8 mouse cellular contexts compared by ENCODE assay signal in genomic region chr16:45743591-45744144, GRCm38 (mm10). TPM values are rescaled to one million over a fixed set of nuclear protein-coding genes. Genes with fewer than 3 reads are reported as not detected.
DNase-seq lines count a peak whose midpoint lies in the region; ATAC-seq and TF ChIP-seq lines count a peak whose summit lies in the region.

No protein-coding gene starts in this region.

- TF ChIP-seq CTCF in heart, postnatal 0 days (IDR thresholded peaks at IDR 0.05; ENCODE audit: low read depth) = no peak

- DNase-seq in kidney, adult 18-20 months = no peak
- DNase-seq in embryonic facial prominence, embryonic 10.5 days (ENCODE audit: low spot score) = no peak
- DNase-seq in heart, postnatal 0 days (ENCODE audit: low spot score) = no peak
- DNase-seq in midbrain, embryonic 14.5 days = peak; percentile 41
- DNase-seq in gastrocnemius, postnatal 36 days = no peak
- no peak for DNase-seq in adipocyte (ENCODE audit: low spot score)
- no peak for DNase-seq in left cerebral cortex, postnatal 4 days

- peak overlapping the region; percentile 74; the same call in 1 of the 2 replicates for H3K4me3 ChIP-seq in kidney, embryonic 14.5 days (ENCODE audit: low read length)
- H3K4me3 ChIP-seq in embryonic facial prominence, embryonic 10.5 days = peak overlapping the region; percentile 77
- 0 out of 2 replicates have a peak overlapping the region, but pooled peaks have one; percentile 67 for H3K4me3 ChIP-seq in heart, postnatal 0 days (ENCODE audit: low read depth, low read length)
- peak overlapping the region; percentile 81 for H3K4me3 ChIP-seq in midbrain, embryonic 14.5 days (replicated peaks; ENCODE audit: low read depth, low read length)

- peak overlapping the region; percentile 40 for H3K4me2 ChIP-seq in kidney, embryonic 14.5 days (replicated peaks; ENCODE audit: low read depth, low read length)
- no peak overlapping the region for H3K4me2 ChIP-seq in heart, postnatal 0 days (ENCODE audit: low read depth, low read length)
- peak overlapping the region; percentile 72 for H3K4me2 ChIP-seq in midbrain, embryonic 14.5 days (ENCODE audit: low read length)

- H3K27me3 ChIP-seq in kidney, embryonic 14.5 days (ENCODE audit: control insufficient read depth, insufficient read depth, low read length) = no peaks in the 10 kb centered on the region
- no peaks in the 10 kb centered on the region for H3K27me3 ChIP-seq in embryonic facial prominence, embryonic 10.5 days (replicated peaks; ENCODE audit: low read depth, poor library complexity, severe bottlenecking)
- H3K27me3 ChIP-seq in heart, postnatal 0 days (ENCODE audit: control insufficient read depth, insufficient read depth, low read length) = no peaks in the 10 kb centered on the region
- no peaks in the 10 kb centered on the region for H3K27me3 ChIP-seq in midbrain, embryonic 14.5 days (ENCODE audit: control insufficient read depth, insufficient read depth, low read length)

- peaks cover 10% of the 10 kb centered on the region; the same call in 1 of the 2 replicates for H3K4me1 ChIP-seq in kidney, embryonic 14.5 days (ENCODE audit: control insufficient read depth, insufficient read depth, low read length)
- peaks cover 21% of the 10 kb centered on the region for H3K4me1 ChIP-seq in embryonic facial prominence, embryonic 10.5 days
- peaks cover 6% of the 10 kb centered on the region; the same call in 1 of the 2 replicates for H3K4me1 ChIP-seq in heart, postnatal 0 days (ENCODE audit: control insufficient read depth, insufficient read depth)
- peaks cover 16% of the 10 kb centered on the region for H3K4me1 ChIP-seq in midbrain, embryonic 14.5 days (ENCODE audit: control insufficient read depth, insufficient read depth, low read length)

- H3K9ac ChIP-seq in kidney, embryonic 14.5 days (ENCODE audit: low read depth, low read length) = no peak overlapping the region
- H3K9ac ChIP-seq in heart, postnatal 0 days (replicated peaks; ENCODE audit: low read depth, low read length) = no peak overlapping the region
- no peak overlapping the region for H3K9ac ChIP-seq in midbrain, embryonic 14.5 days (replicated peaks; ENCODE audit: low read length)

- TF ChIP-seq EP300 in heart, postnatal 0 days (IDR thresholded peaks at IDR 0.05; ENCODE audit: low read depth) = no peak

- peak overlapping the region; percentile 30 for H3K27ac ChIP-seq in kidney, embryonic 14.5 days (ENCODE audit: low read depth, low read length)
- peak overlapping the region; percentile 98 for H3K27ac ChIP-seq in embryonic facial prominence, embryonic 10.5 days (replicated peaks)
- peak overlapping the region; percentile 90 for H3K27ac ChIP-seq in heart, postnatal 0 days (ENCODE audit: low read depth)
- H3K27ac ChIP-seq in midbrain, embryonic 14.5 days (replicated peaks; ENCODE audit: low read depth, low read length) = peak overlapping the region; percentile 94

- intact Hi-C loops in gastrocnemius, postnatal 36 days (cut with DNase I) = no loop called here
- intact Hi-C loops in left cerebral cortex, postnatal 4 days (cut with DNase I) = no loop called here

- peaks cover 28% of the 10 kb centered on the region for H3K36me3 ChIP-seq in kidney, embryonic 14.5 days (ENCODE audit: control insufficient read depth, insufficient read depth, low read length)
- peaks cover 28% of the 10 kb centered on the region for H3K36me3 ChIP-seq in embryonic facial prominence, embryonic 10.5 days (replicated peaks)
- peaks cover 23% of the 10 kb centered on the region for H3K36me3 ChIP-seq in heart, postnatal 0 days (replicated peaks; ENCODE audit: control insufficient read depth, insufficient read depth, low read length)
- H3K36me3 ChIP-seq in midbrain, embryonic 14.5 days (ENCODE audit: control insufficient read depth, insufficient read depth, low read length) = no peaks in the 10 kb centered on the region

- 68% methylated on average over 4 of the region's 4 CpGs for WGBS in kidney, embryonic 14.5 days
- WGBS in embryonic facial prominence, embryonic 10.5 days = 70% methylated on average over 4 of the region's 4 CpGs
- WGBS in heart, postnatal 0 days = 71% methylated on average over 4 of the region's 4 CpGs
- whole genome bisulfite sequencing in midbrain, embryonic 14.5 days = 59% methylated on average over 4 of the region's 4 CpGs

- no peak for ATAC-seq in kidney, embryonic 14.5 days (ENCODE audit: low FRiP score, low TSS enrichment)
- ATAC-seq in heart, postnatal 0 days (ENCODE audit: insufficient read depth, low read depth) = no peak
- ATAC-seq in midbrain, embryonic 14.5 days (ENCODE audit: low FRiP score, low TSS enrichment) = no peak

- H3K9me3 ChIP-seq in kidney, embryonic 14.5 days (ENCODE audit: control insufficient read depth, low read length) = no peaks in the 10 kb centered on the region
- H3K9me3 ChIP-seq in embryonic facial prominence, embryonic 10.5 days = no peaks in the 10 kb centered on the region
- no peaks in the 10 kb centered on the region for H3K9me3 ChIP-seq in heart, postnatal 0 days (replicated peaks; ENCODE audit: control insufficient read depth, low read length)
- no peaks in the 10 kb centered on the region for H3K9me3 ChIP-seq in midbrain, embryonic 14.5 days (ENCODE audit: control insufficient read depth, low read length)

RNA-seq across cellular contexts. Expression of gene Abhd10, which starts 0.9 kb away (rescaled TPM):
- polyA plus RNA-seq in kidney, embryonic 14.5 days (2014; fragmentation: Nextera tagmentation; extraction: Ambion mirVana) = 36.5 and 38.8 TPM in 2 replicates
- polyA plus RNA-seq in embryonic facial prominence, embryonic 10.5 days (2016; fragmentation: Nextera tagmentation; extraction: Ambion mirVana) = 40.7 and 43.8 TPM in 2 replicates
- 8.7 and 10.4 TPM in 2 replicates for total RNA-seq in heart, postnatal 0 days (2014; rRNA removed; ENCODE audit: low replicate concordance)
- polyA plus RNA-seq in heart, postnatal 0 days (2015; fragmentation: Nextera tagmentation; extraction: Ambion mirVana) = 30.8 and 32.8 TPM in 2 replicates
- polyA plus RNA-seq in midbrain, embryonic 14.5 days (2014; fragmentation: Nextera tagmentation; extraction: Ambion mirVana) = 43.8 and 44.6 TPM in 2 replicates
- 10 to 100 TPM in 1 of 2 experiments, 1 to 10 TPM in 1; 9.2 to 10.2 TPM for total RNA-seq in gastrocnemius, postnatal 36 days (2021)
- total RNA-seq in left cerebral cortex, postnatal 4 days (2021) = 10 to 100 TPM; 19.8 to 24.8 TPM

RNA-seq across cellular contexts. Expression of gene Tagln3, which starts 19.3 kb away (rescaled TPM):
- 8.0 and 8.5 TPM in 2 replicates for polyA plus RNA-seq in kidney, embryonic 14.5 days (2014; fragmentation: Nextera tagmentation; extraction: Ambion mirVana)
- polyA plus RNA-seq in embryonic facial prominence, embryonic 10.5 days (2016; fragmentation: Nextera tagmentation; extraction: Ambion mirVana) = 88.6 and 91.5 TPM in 2 replicates
- total RNA-seq in heart, postnatal 0 days (2014; rRNA removed; ENCODE audit: low replicate concordance) = 1.3 TPM in 1 of 2 replicates, not detected in the other
- polyA plus RNA-seq in heart, postnatal 0 days (2015; fragmentation: Nextera tagmentation; extraction: Ambion mirVana) = 0.57 and 0.82 TPM in 2 replicates
- polyA plus RNA-seq in midbrain, embryonic 14.5 days (2014; fragmentation: Nextera tagmentation; extraction: Ambion mirVana) = 444 and 478 TPM in 2 replicates
- total RNA-seq in gastrocnemius, postnatal 36 days (2021) = under 1 TPM; 0.20 to 0.42 TPM
- 100 to 1,000 TPM; 181 to 201 TPM for total RNA-seq in left cerebral cortex, postnatal 4 days (2021)

RNA-seq across cellular contexts. Expression of gene Tmprss7, which starts 50.2 kb away (rescaled TPM):
- not detected in 2 replicates for polyA plus RNA-seq in kidney, embryonic 14.5 days (2014; fragmentation: Nextera tagmentation; extraction: Ambion mirVana)
- 0.15 and 0.21 TPM in 2 replicates for polyA plus RNA-seq in embryonic facial prominence, embryonic 10.5 days (2016; fragmentation: Nextera tagmentation; extraction: Ambion mirVana)
- total RNA-seq in heart, postnatal 0 days (2014; rRNA removed; ENCODE audit: low replicate concordance) = not detected in 2 replicates
- not detected in 2 replicates for polyA plus RNA-seq in heart, postnatal 0 days (2015; fragmentation: Nextera tagmentation; extraction: Ambion mirVana)
- 0.29 and 0.32 TPM in 2 replicates for polyA plus RNA-seq in midbrain, embryonic 14.5 days (2014; fragmentation: Nextera tagmentation; extraction: Ambion mirVana)
- not detected for total RNA-seq in gastrocnemius, postnatal 36 days (2021)
- total RNA-seq in left cerebral cortex, postnatal 4 days (2021) = 1 to 10 TPM; 3.5 to 3.7 TPM

Comparison
In these comparisons a context has a peak if more than half of its experiments do, and no peak if none do; other contexts are left out.
1. H3K27ac ChIP-seq: peak in every context shown above with its lines; median percentile 98 in embryonic facial prominence, embryonic 10.5 days; 94 in midbrain, embryonic 14.5 days; 90 in heart, postnatal 0 days; 30 in kidney, embryonic 14.5 days.